Mouse (Mus musculus): ENCODE results near the gene Rit1. TPM values are rescaled to one million over a fixed set of nuclear protein-coding genes. Genes with fewer than 3 reads are reported as not detected.
"Not testable (repeated sequence)": the region's sequence is repeated elsewhere in the genome, so short reads cannot be mapped to it uniquely, and the experiment has no call there.

Rit1 gene
- polyA plus RNA-seq, 1 experiment = 42.5 TPM

DNA sequence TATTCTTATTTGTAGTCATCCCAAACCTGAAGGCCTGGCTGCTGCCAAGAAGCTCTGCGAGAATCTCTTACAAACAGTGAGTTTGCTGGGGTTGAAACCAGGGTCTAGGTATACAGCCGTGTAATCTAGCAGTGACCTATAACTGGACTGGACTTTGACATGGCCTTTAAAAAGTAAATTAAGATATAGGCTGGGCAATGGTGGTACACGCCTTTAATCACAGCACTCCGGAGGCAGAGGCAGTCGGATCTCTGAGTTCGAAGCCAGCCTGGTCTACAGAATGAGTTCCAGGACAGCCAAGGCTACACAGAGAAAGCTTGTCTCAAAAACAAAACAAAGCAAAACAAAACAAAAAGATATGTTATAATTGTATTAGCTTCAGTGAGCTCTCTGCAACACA lies 17.8 kb upstream of the Rit1 start:
- no peak for TF ChIP-seq USF1 (IDR thresholded peaks at IDR 0.05; ENCODE audit: low read depth)
- no peak for TF ChIP-seq CEBPB (IDR thresholded peaks at IDR 0.05; ENCODE audit: low read depth)
- no peak for TF ChIP-seq MAX (IDR thresholded peaks at IDR 0.05)
- no peak for TF ChIP-seq CTCF (IDR thresholded peaks at IDR 0.05; ENCODE audit: control insufficient read depth, insufficient read depth, insufficient read length)
- no peak for TF ChIP-seq FOSL1 (IDR thresholded peaks at IDR 0.05; ENCODE audit: insufficient read depth, low read length, poor library complexity, severe bottlenecking)
- no peak for TF ChIP-seq MYOG (IDR thresholded peaks at IDR 0.05; ENCODE audit: control insufficient read depth, extremely low read depth, insufficient read length)
- TF ChIP-seq MYOD1 (IDR thresholded peaks at IDR 0.05; ENCODE audit: control insufficient read depth, insufficient read length, low read depth) = no peak

DNA sequence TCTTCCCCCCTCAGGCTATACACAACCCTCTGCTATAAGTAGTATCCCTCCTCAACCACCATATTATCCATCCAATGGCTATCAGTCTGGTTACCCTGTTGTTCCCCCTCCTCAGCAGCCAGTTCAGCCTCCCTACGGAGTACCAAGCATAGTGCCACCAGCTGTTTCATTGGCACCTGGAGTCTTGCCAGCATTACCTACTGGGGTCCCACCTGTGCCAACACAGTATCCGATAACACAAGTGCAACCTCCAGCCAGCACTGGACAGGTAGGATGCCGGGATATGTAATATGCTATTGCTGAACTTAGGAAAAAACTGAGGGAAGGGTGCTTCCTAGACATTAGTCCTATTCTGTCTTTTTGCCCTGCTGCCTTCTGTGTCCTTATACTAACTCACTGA lies 16.4 kb upstream of the Rit1 start:
- no peak overlapping the region for H3ac ChIP-seq (ENCODE audit: control insufficient read depth, insufficient read length, low read depth)
- peaks cover 48% of the 10 kb centered on the region for H3K79me2 ChIP-seq (ENCODE audit: control insufficient read depth, insufficient read depth)
- peaks cover 11% of the 10 kb centered on the region for H3K79me3 ChIP-seq (ENCODE audit: low read depth)
- TF ChIP-seq CEBPB (IDR thresholded peaks at IDR 0.05; ENCODE audit: low read depth) (no peak), USF1 (IDR thresholded peaks at IDR 0.05; ENCODE audit: low read depth) (no peak), MYOD1 (IDR thresholded peaks at IDR 0.05; ENCODE audit: control insufficient read depth, insufficient read length, low read depth) (no peak), MYOG (IDR thresholded peaks at IDR 0.05; ENCODE audit: control insufficient read depth, extremely low read depth, insufficient read length) (no peak), FOSL1 (IDR thresholded peaks at IDR 0.05; ENCODE audit: insufficient read depth, low read length, poor library complexity, severe bottlenecking) (no peak), MAX (IDR thresholded peaks at IDR 0.05) (no peak)
- H3K27me3 ChIP-seq (ENCODE audit: control insufficient read depth, insufficient read depth, insufficient read length) = no peaks in the 10 kb centered on the region
- no peak overlapping the region for H3K4me3 ChIP-seq (ENCODE audit: insufficient read depth, poor library complexity, severe bottlenecking)
- H3K36me3 ChIP-seq (ENCODE audit: control insufficient read depth, insufficient read depth) = peaks cover 96% of the 10 kb centered on the region

More for the DNA sequence above, 17.8 kb upstream of the Rit1 start:
- peaks cover 9% of the 10 kb centered on the region for H3K79me3 ChIP-seq (ENCODE audit: low read depth)
- peaks cover 96% of the 10 kb centered on the region for H3K36me3 ChIP-seq (ENCODE audit: control insufficient read depth, insufficient read depth)
- peaks cover 35% of the 10 kb centered on the region for H3K79me2 ChIP-seq (ENCODE audit: control insufficient read depth, insufficient read depth)
- H3K27me3 ChIP-seq (ENCODE audit: control insufficient read depth, insufficient read depth, insufficient read length) = no peaks in the 10 kb centered on the region
- H3K4me3 ChIP-seq (ENCODE audit: insufficient read depth, poor library complexity, severe bottlenecking) = no peak overlapping the region
- H3ac ChIP-seq (ENCODE audit: control insufficient read depth, insufficient read length, low read depth) = no peak overlapping the region

DNA sequence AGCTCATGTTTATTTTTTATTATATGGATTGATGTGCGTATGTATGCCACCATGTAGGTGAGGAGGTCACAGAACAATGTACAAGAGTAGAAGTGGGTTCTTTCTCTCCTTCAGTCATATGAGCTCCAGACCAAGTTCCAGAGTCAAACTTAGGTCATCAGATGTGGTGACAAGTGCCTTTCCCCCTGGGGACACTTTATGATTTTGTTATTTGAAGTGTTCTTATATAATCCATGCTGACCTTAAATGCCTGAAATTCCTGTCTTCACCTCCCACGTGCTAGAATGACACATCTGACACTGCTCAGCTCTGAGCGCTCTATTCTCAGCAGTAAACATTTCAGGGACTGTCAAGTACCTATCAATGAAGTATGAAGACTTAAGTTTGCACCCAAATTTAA lies 15.4 kb upstream of the Rit1 start:
- Histone ChIP-seq H3K4me3 (ENCODE audit: insufficient read depth, poor library complexity, severe bottlenecking) (no peak overlapping the region), H3ac (ENCODE audit: control insufficient read depth, insufficient read length, low read depth) (no peak overlapping the region), H3K27me3 (ENCODE audit: control insufficient read depth, insufficient read depth, insufficient read length) (no peaks in the 10 kb centered on the region), H3K79me3 (ENCODE audit: low read depth) (peaks cover 14% of the 10 kb centered on the region), H3K36me3 (ENCODE audit: control insufficient read depth, insufficient read depth) (peaks cover 95% of the 10 kb centered on the region), H3K79me2 (ENCODE audit: control insufficient read depth, insufficient read depth) (peaks cover 56% of the 10 kb centered on the region)
- TF ChIP-seq MAX (IDR thresholded peaks at IDR 0.05) = no peak
- TF ChIP-seq USF1 (IDR thresholded peaks at IDR 0.05; ENCODE audit: low read depth) = no peak
- TF ChIP-seq FOSL1 (IDR thresholded peaks at IDR 0.05; ENCODE audit: insufficient read depth, low read length, poor library complexity, severe bottlenecking) = no peak
- TF ChIP-seq MYOG (IDR thresholded peaks at IDR 0.05; ENCODE audit: control insufficient read depth, extremely low read depth, insufficient read length) = no peak
- no peak for TF ChIP-seq CTCF (IDR thresholded peaks at IDR 0.05; ENCODE audit: control insufficient read depth, insufficient read depth, insufficient read length)
- no peak for TF ChIP-seq MYOD1 (IDR thresholded peaks at IDR 0.05; ENCODE audit: control insufficient read depth, insufficient read length, low read depth)
- no peak for TF ChIP-seq CEBPB (IDR thresholded peaks at IDR 0.05; ENCODE audit: low read depth)

DNA sequence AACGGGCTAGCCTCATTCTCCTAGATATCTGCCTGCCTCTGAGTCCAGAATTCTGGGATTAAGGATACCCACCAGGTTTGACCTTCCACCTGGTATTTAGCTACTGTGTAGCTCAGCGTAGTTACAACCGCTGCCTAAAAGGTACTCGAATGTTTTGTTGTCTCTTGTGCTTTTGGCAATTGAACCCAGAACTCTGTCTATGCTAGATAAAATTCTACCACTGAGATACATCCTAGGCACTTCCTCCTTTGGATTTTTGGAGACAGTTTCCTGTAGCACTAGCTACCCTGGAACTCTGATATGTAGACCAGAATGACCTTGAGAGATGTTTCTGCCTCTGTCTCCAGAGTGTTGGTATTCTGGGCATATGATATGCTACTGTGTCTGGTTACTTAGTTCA lies 2.9 kb upstream of the Rit1 start:
- H3ac ChIP-seq (ENCODE audit: control insufficient read depth, insufficient read length, low read depth) = no peak overlapping the region
- H3K79me2 ChIP-seq (ENCODE audit: control insufficient read depth, insufficient read depth) = peaks cover 11% of the 10 kb centered on the region
- H3K27me3 ChIP-seq (ENCODE audit: control insufficient read depth, insufficient read depth, insufficient read length) = no peaks in the 10 kb centered on the region
- TF ChIP-seq CEBPB (IDR thresholded peaks at IDR 0.05; ENCODE audit: low read depth) = no peak
- no peak for TF ChIP-seq MYOG (IDR thresholded peaks at IDR 0.05; ENCODE audit: control insufficient read depth, extremely low read depth, insufficient read length)
- TF ChIP-seq USF1 (IDR thresholded peaks at IDR 0.05; ENCODE audit: low read depth) = no peak
- TF ChIP-seq MYOD1 (IDR thresholded peaks at IDR 0.05; ENCODE audit: control insufficient read depth, insufficient read length, low read depth) = no peak
- no peak for TF ChIP-seq FOSL1 (IDR thresholded peaks at IDR 0.05; ENCODE audit: insufficient read depth, low read length, poor library complexity, severe bottlenecking)
- no peak for TF ChIP-seq MAX (IDR thresholded peaks at IDR 0.05)
- TF ChIP-seq CTCF (IDR thresholded peaks at IDR 0.05; ENCODE audit: control insufficient read depth, insufficient read depth, insufficient read length) = no peak
- peaks cover 3% of the 10 kb centered on the region for H3K79me3 ChIP-seq (ENCODE audit: low read depth)
- H3K4me3 ChIP-seq (ENCODE audit: insufficient read depth, poor library complexity, severe bottlenecking) = no peak overlapping the region
- peaks cover 54% of the 10 kb centered on the region for H3K36me3 ChIP-seq (ENCODE audit: control insufficient read depth, insufficient read depth)

DNA sequence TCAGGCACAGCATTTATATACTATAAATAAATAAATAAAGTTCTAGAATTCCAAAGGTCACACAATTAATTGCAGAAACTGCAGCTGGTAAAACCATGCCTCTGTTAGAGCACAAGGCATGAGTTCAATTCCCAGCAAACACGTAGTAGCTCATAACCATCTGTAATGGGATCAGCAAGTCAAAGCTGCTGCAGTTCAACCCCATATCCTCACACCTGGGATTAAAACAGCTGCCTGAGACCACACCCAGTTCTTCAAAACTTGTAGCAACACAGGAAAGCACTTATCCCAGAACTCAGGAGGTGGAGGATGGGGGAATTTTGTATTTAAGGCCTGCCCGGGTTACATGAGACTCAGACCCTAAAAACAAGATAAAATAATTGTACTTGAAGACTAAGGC lies 1.9 kb upstream of the Rit1 start:
- peaks cover 11% of the 10 kb centered on the region for H3K79me2 ChIP-seq (ENCODE audit: control insufficient read depth, insufficient read depth)
- no peak overlapping the region for H3K4me3 ChIP-seq (ENCODE audit: insufficient read depth, poor library complexity, severe bottlenecking)
- H3K79me3 ChIP-seq (ENCODE audit: low read depth) = peaks cover 3% of the 10 kb centered on the region
- peaks cover 53% of the 10 kb centered on the region for H3K36me3 ChIP-seq (ENCODE audit: control insufficient read depth, insufficient read depth)
- no peak overlapping the region for H3ac ChIP-seq (ENCODE audit: control insufficient read depth, insufficient read length, low read depth)
- H3K27me3 ChIP-seq (ENCODE audit: control insufficient read depth, insufficient read depth, insufficient read length) = no peaks in the 10 kb centered on the region
- TF ChIP-seq FOSL1 (IDR thresholded peaks at IDR 0.05; ENCODE audit: insufficient read depth, low read length, poor library complexity, severe bottlenecking) = no peak
- no peak for TF ChIP-seq MYOD1 (IDR thresholded peaks at IDR 0.05; ENCODE audit: control insufficient read depth, insufficient read length, low read depth)
- TF ChIP-seq CTCF (IDR thresholded peaks at IDR 0.05; ENCODE audit: control insufficient read depth, insufficient read depth, insufficient read length) = no peak
- no peak for TF ChIP-seq MAX (IDR thresholded peaks at IDR 0.05)
- no peak for TF ChIP-seq MYOG (IDR thresholded peaks at IDR 0.05; ENCODE audit: control insufficient read depth, extremely low read depth, insufficient read length)
- no peak for TF ChIP-seq CEBPB (IDR thresholded peaks at IDR 0.05; ENCODE audit: low read depth)
- TF ChIP-seq USF1 (IDR thresholded peaks at IDR 0.05; ENCODE audit: low read depth) = no peak

DNA sequence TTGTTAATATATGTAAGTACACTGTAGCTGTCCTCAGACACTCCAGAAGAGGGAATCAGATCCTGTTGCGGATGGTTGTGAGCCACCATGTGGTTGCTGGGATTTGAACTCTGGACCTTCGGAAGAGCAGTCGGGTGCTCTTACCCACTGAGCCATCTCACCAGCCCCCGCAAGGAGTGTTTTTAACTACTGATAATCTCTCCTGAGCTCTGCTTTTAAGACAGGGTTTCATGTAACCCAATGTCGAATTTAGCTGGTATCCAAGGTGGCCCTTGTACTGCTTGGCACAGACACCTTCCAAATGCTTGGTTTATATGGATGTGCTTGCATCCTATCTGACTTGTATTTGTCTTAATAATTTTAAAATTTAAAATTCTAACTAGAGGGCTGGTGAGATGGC lies 922 bp upstream of the Rit1 start:
- H3K79me2 ChIP-seq (ENCODE audit: control insufficient read depth, insufficient read depth) = peaks cover 11% of the 10 kb centered on the region
- not testable (repeated sequence) for H3K79me3 ChIP-seq (ENCODE audit: low read depth); H3K27me3 ChIP-seq (ENCODE audit: control insufficient read depth, insufficient read depth, insufficient read length); H3K4me3 ChIP-seq (ENCODE audit: insufficient read depth, poor library complexity, severe bottlenecking); H3ac ChIP-seq (ENCODE audit: control insufficient read depth, insufficient read length, low read depth)
- peaks cover 52% of the 10 kb centered on the region for H3K36me3 ChIP-seq (ENCODE audit: control insufficient read depth, insufficient read depth)
